Mouse (Mus musculus) G1E (cell line): ENCODE data around the gene Acaa1a. TPM values are rescaled to one million over a fixed set of nuclear protein-coding genes. Genes with fewer than 3 reads are reported as not detected.

Experiments
- ATAC-seq: 2 replicates; pipeline ENCODE4 v1.8.0; 2016; ENCODE audit warnings: mild to moderate bottlenecking; ENCODE audit not compliant: insufficient number of reproducible peaks, poor library complexity, low FRiP score, severe bottlenecking; ENCODE audit errors: extremely low read depth
- DNase-seq: peaks from one replicate; pipeline ENCODE4 v3.0.0; 2012; ENCODE audit warnings: low spot score
- H3K27me3 ChIP-seq: 2 replicates; pipeline ENCODE4 v1.6.1; 2012; ENCODE audit warnings: mild to moderate bottlenecking, low read length, inconsistent platforms; ENCODE audit not compliant: insufficient read depth
- H3K36me3 ChIP-seq: replicated peaks from 2 replicates; pipeline ENCODE3; 2012; ENCODE audit warnings: mild to moderate bottlenecking, inconsistent platforms
- H3K4me1 ChIP-seq: 2 replicates; pipeline ENCODE4 v1.6.1; 2012; ENCODE audit warnings: low read depth, low read length, inconsistent platforms, mixed read lengths; ENCODE audit not compliant: insufficient read depth
- H3K4me3 ChIP-seq: 2 replicates; pipeline ENCODE4 v1.5.1; 2012; ENCODE audit warnings: low read depth, mild to moderate bottlenecking, inconsistent platforms, low read length, moderate library complexity, mixed read lengths
- H3K9me3 ChIP-seq: replicated peaks from 2 replicates; pipeline ENCODE4 v1.6.1; 2012; ENCODE audit warnings: inconsistent platforms
- CTCF ChIP-seq: IDR thresholded peaks from 2 replicates; pipeline ENCODE4 v1.5.1; 2012; ENCODE audit warnings: low read depth, low read length, inconsistent platforms, mixed read lengths
- GATA1 ChIP-seq: IDR thresholded peaks from 2 replicates; pipeline ENCODE4 v1.6.1; 2012; ENCODE audit warnings: borderline replicate concordance, low read length, inconsistent platforms, mixed read lengths
- GATA2 ChIP-seq: IDR thresholded peaks from 2 replicates; pipeline ENCODE4 v1.6.1; 2012; ENCODE audit warnings: low read depth, low read length, inconsistent platforms, borderline replicate concordance
- POLR2AphosphoS5 ChIP-seq: IDR thresholded peaks from 2 replicates; pipeline ENCODE4 v1.6.1; 2012; ENCODE audit warnings: low read depth, low read length, inconsistent platforms; ENCODE audit not compliant: insufficient replicate concordance
- TAL1 ChIP-seq: conservative IDR thresholded peaks from 2 replicates; pipeline ENCODE4 v1.6.1; 2012; ENCODE audit warnings: low read depth, low read length, inconsistent platforms, mixed read lengths
- polyA plus RNA-seq: library from polyadenylated mRNA; stranded (reverse); fragments of >175 nt; gene quantifications from 2 replicates; pipeline ENCODE4 v1.2.3, GENCODE M21; 2012
- total RNA-seq, 2 experiments: library from RNA; stranded (forward) in 1 of 2; stranded (reverse) in 1 of 2; fragments of 200-1000 nt in 1 of 2; fragments of >200 nt in 1 of 2; fragmentation: Nextera tagmentation in 1 of 2; gene quantifications; 2 replicates each; pipeline ENCODE4 v1.2.3; 2014 to 2017

Gene Acaa1a
- total and polyA plus RNA-seq, 3 experiments, result 18.1 to 53.4 (median 31.9) TPM

DNA sequence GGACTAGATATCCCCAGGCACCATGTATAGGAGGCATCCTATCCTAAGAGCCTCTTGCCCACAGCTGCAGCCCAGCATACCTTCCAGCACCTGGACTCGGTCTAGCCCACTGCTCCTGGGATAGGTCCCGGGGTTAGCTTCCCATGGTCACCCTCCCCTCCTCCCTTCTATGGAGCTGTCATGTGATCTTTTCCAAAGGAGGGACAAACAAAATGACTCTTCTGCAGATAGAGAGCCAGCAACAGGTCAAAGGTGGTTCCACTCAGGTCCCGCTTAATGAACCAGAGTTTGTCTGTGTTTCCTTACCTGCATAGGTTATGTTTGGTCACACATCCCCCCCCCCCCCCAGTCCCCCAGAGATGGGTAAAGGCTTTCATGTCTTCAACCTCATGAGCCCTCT is 11.1 kb downstream of the Acaa1a start:
- peaks cover 53% of the 10 kb centered on the region for H3K36me3 ChIP-seq
- ATAC-seq, result no peak
- no peaks in the 10 kb centered on the region for H3K27me3 ChIP-seq
- H3K4me1 ChIP-seq, result no peaks in the 10 kb centered on the region
- no peaks in the 10 kb centered on the region for H3K9me3 ChIP-seq
- DNase-seq, result no peak
- TF ChIP-seq TAL1 (no peak), POLR2AphosphoS5 (no peak), GATA1 (no peak), CTCF (no peak), GATA2 (no peak)
- no peak overlapping the region for H3K4me3 ChIP-seq

GRCm38 (mm10) chr9:119350947-119351705 is 11.7 kb downstream of the Acaa1a start:
- DNase-seq, result no peak
- Histone ChIP-seq H3K9me3 (no peaks in the 10 kb centered on the region), H3K4me1 (peaks cover 2% of the 10 kb centered on the region), H3K36me3 (peaks cover 47% of the 10 kb centered on the region), H3K27me3 (no peaks in the 10 kb centered on the region), H3K4me3 (no peak overlapping the region)
- TF ChIP-seq CTCF, result no peak
- TF ChIP-seq GATA2, result no peak
- TF ChIP-seq POLR2AphosphoS5, result no peak
- TF ChIP-seq GATA1, result no peak
- TF ChIP-seq TAL1, result no peak
- ATAC-seq, result no peak

GRCm38 (mm10) chr9:119352060-119352459 is 12.6 kb downstream of the Acaa1a start:
- no peaks in the 10 kb centered on the region for H3K9me3 ChIP-seq
- peak; percentile 58 for DNase-seq
- H3K4me3 ChIP-seq, result no peak overlapping the region
- peaks cover 39% of the 10 kb centered on the region for H3K36me3 ChIP-seq
- H3K27me3 ChIP-seq, result no peaks in the 10 kb centered on the region
- TF ChIP-seq GATA2 (no peak), GATA1 (no peak), TAL1 (no peak), POLR2AphosphoS5 (no peak), CTCF (peak; percentile 60)
- peaks cover 4% of the 10 kb centered on the region for H3K4me1 ChIP-seq
- ATAC-seq, result peak; percentile 78

DNA sequence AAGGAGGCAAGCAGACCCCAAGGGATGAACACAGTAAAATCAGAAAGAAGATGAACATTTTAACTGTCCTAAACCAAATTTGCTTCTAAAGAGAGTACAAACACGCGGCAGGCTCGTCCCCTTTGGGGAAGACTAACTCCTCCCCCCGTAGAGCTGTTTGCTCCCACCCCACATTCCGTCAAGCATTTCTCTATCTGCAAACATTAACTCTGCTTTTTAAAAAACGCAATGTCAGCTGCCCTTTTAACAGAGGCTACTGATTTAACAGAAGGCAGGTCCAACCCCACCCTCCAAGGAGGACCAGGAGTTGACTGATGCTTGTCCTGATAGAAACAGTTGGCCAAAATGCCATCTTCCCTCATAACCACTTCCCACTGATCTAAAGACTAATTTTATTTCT is 14.4 kb downstream of the Acaa1a start:
- Histone ChIP-seq H3K4me1 (peaks cover 17% of the 10 kb centered on the region), H3K9me3 (no peaks in the 10 kb centered on the region), H3K4me3 (no peak overlapping the region), H3K27me3 (no peaks in the 10 kb centered on the region), H3K36me3 (peaks cover 22% of the 10 kb centered on the region)
- TF ChIP-seq GATA2, result no peak
- TF ChIP-seq CTCF, result no peak
- DNase-seq (no peak), ATAC-seq (no peak)

DNA sequence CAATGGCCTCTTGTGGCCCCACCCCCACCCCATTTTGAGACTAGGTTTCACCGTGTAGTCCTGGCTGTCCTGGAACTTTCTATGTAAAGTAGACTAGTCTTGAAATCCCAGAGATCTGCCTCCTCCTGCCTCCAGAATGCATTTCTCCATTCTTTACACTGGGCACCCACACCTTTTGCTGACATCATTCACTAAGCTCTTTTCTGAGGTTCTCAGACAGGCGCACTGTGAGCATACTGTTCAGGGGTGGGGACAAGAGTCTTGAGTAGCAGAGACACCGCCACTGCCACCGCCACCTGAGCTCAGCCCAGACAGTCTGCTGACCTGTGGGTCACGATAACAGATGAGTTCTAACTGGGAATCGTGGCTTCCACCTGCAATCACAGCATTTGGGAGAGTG is 16.5 kb downstream of the Acaa1a start:
- H3K4me3 ChIP-seq, result no peak overlapping the region
- peaks cover 29% of the 10 kb centered on the region for H3K36me3 ChIP-seq
- H3K4me1 ChIP-seq, result peaks cover 17% of the 10 kb centered on the region
- TF ChIP-seq GATA2 (no peak), POLR2AphosphoS5 (no peak), CTCF (no peak), GATA1 (no peak), TAL1 (no peak)
- no peak for DNase-seq
- H3K9me3 ChIP-seq, result no peaks in the 10 kb centered on the region
- H3K27me3 ChIP-seq, result no peaks in the 10 kb centered on the region
- no peak for ATAC-seq

DNA sequence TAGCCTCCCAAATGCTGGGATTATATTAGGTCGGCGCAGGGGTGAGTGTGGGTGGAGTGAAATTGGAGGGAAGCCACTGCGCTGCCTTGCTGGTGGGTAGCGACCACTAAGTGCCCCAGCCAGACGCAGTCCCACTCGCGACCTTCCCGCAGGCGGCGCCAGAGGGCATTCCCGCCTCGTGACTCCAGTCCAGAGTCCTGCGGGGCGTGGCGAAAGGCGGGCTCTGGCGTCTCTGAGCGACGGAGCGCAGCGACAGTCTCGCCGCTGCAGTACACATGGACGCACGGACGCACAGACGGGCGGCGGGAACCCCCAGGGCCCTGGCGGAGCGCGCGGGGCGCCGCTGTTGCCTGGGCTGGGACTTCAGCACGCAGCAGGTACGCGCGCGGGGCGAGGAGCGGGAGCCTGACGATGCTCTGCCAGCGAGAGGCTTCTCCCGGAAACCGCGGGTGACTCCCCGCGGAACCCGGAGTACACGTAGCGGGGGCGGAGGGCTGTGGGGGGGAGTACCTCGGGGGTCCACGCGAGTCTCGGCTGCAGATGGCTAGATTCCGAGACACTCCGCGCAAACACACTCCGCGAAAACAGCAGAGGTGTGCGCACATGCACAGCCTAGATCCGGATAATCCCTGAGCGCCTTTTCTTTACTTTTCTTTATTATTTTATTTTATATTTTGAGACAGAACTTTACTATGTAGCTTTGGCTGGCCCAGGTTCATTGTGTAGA is 18.0 kb downstream of the Acaa1a start, which contains the start of gene Xylb:
Xylb (plus strand) TSS at position 51 of the 727 bp plus-strand sequence.
- Histone ChIP-seq H3K4me1 (peaks cover 17% of the 10 kb centered on the region), H3K4me3 (peak within 1 kb of the TSS; percentile 84), H3K9me3 (no peaks in the 10 kb centered on the region), H3K36me3 (peaks cover 33% of the 10 kb centered on the region), H3K27me3 (no peaks in the 10 kb centered on the region)
- TF ChIP-seq CTCF (peak; percentile 61), GATA1 (no peak)
- peak; percentile 91 for ATAC-seq
- DNase-seq, result peak; percentile 89

- no peak for DNase-seq
- no peaks in the 10 kb centered on the region for H3K9me3 ChIP-seq
- peaks cover 17% of the 10 kb centered on the region for H3K4me1 ChIP-seq
- TF ChIP-seq POLR2AphosphoS5 (no peak), TAL1 (no peak), GATA2 (no peak), GATA1 (no peak), CTCF (no peak)
- H3K4me3 ChIP-seq, result peak overlapping the region; percentile 84
- no peak for ATAC-seq
- no peaks in the 10 kb centered on the region for H3K27me3 ChIP-seq
- H3K36me3 ChIP-seq, result peaks cover 39% of the 10 kb centered on the region
Measured at GRCm38 (mm10) chr9:119358058-119358429, 18.6 kb downstream of the Acaa1a start.
